ENCODE assay signal across 8 mouse cellular contexts in the genomic region with DNA sequence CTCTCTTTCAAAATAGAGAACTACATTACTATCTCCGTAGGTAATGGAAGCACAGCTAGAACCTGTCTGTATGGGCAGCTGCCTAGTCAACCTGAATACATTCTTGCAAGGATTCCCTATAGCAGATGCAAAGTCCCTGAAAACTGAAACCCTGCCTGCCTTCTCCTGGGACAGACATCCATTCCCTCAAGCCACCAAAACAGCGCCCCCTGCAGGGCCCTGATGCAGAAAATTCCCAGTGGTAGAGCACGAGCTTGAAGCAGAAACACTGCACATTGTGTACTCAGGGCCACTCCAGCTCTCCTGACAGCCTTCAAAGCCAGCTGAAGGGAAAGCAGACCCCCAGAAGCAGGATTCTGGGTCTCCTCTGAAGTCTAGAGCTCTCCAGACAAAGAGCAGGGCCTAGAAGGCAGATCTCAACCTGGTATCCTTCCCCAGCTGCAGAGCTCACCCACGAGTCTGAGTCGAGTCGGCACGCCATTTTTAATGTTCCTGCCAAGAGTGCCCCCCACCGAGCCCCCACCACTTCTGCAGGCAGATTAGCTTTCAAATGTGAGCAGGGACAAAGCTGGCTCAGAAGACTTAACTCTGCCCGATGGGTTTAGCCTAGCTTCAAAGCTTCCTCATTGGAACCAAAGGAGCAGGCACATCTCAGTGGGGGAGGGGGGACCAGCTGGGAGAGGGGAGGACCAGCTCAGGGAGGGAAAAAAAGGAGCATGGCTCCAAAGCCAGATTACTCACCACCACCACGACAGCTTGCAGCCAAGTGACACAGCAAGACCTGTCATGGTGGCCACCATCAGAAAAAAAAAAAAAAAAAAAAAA.
DNase-seq lines count a peak whose midpoint lies in the region; ATAC-seq and TF ChIP-seq lines count a peak whose summit lies in the region.

No protein-coding gene starts in this region.

- no peaks in the 10 kb centered on the region for H3K9me3 ChIP-seq in heart, postnatal 0 days (replicated peaks; ENCODE audit: control insufficient read depth, low read length)
- H3K9me3 ChIP-seq in heart, embryonic 11.5 days (replicated peaks; ENCODE audit: control insufficient read depth, low read length) = no peaks in the 10 kb centered on the region
- no peaks in the 10 kb centered on the region for H3K9me3 ChIP-seq in liver, postnatal 0 days (ENCODE audit: low read length)

- 35% methylated on average over 10 of the region's 10 CpGs for WGBS in heart, postnatal 0 days
- WGBS in heart, embryonic 11.5 days (ENCODE audit: insufficient replicate concordance) = 29% methylated on average over 10 of the region's 10 CpGs
- 53% methylated on average over 10 of the region's 10 CpGs for WGBS in liver, postnatal 0 days (ENCODE audit: insufficient replicate concordance)

- ATAC-seq in heart, postnatal 0 days (ENCODE audit: insufficient read depth, low read depth) = peak; percentile 40; the same call in 1 of the 2 replicates
- no peak for ATAC-seq in heart, embryonic 11.5 days (replicated peaks; ENCODE audit: insufficient number of reproducible peaks, low FRiP score, low TSS enrichment)
- ATAC-seq in liver, postnatal 0 days = no peak

- peak; percentile 60 for TF ChIP-seq CTCF in heart, postnatal 0 days (IDR thresholded peaks at IDR 0.05; ENCODE audit: low read depth)
- TF ChIP-seq CTCF in liver, postnatal 0 days (IDR thresholded peaks at IDR 0.05; ENCODE audit: low read depth) = peak; percentile 51

- no peak overlapping the region for H3K4me3 ChIP-seq in heart, postnatal 0 days (ENCODE audit: low read depth, low read length)
- H3K4me3 ChIP-seq in heart, embryonic 11.5 days (ENCODE audit: low read depth, low read length) = no peak overlapping the region
- H3K4me3 ChIP-seq in liver, postnatal 0 days (ENCODE audit: low read depth, low read length) = no peak overlapping the region

- peak overlapping the region; percentile 38; the same call in 1 of the 2 replicates for H3K27ac ChIP-seq in heart, postnatal 0 days (ENCODE audit: low read depth)
- H3K27ac ChIP-seq in heart, embryonic 11.5 days (ENCODE audit: low read depth, low read length) = no peak overlapping the region
- H3K27ac ChIP-seq in liver, postnatal 0 days (ENCODE audit: low read depth) = no peak overlapping the region

- TF ChIP-seq EP300 in heart, postnatal 0 days (IDR thresholded peaks at IDR 0.05; ENCODE audit: low read depth) = no peak
- TF ChIP-seq EP300 in liver, postnatal 0 days (IDR thresholded peaks at IDR 0.05; ENCODE audit: low read depth) = no peak

- no peak for DNase-seq in heart, postnatal 0 days (ENCODE audit: low spot score)
- peak; percentile 58 for DNase-seq in 3T3-L1 (ENCODE audit: low read depth, low spot score)
- DNase-seq in T-cell, adult 2 months (ENCODE audit: low spot score) = peak; percentile 45
- DNase-seq in embryo, embryonic 10.5 days (ENCODE audit: low spot score) = peak; percentile 71
- peak; percentile 46 for DNase-seq in liver, postnatal 0 days
- DNase-seq in thymus, postnatal 14 days = peak; percentile 50
- DNase-seq in spleen, postnatal 36 days (ENCODE audit: low spot score in 2 of 2) = no peak

- no peaks in the 10 kb centered on the region for H3K27me3 ChIP-seq in heart, postnatal 0 days (ENCODE audit: control insufficient read depth, insufficient read depth, low read length)
- H3K27me3 ChIP-seq in heart, embryonic 11.5 days (ENCODE audit: control insufficient read depth, insufficient read depth, low read length) = no peaks in the 10 kb centered on the region
- H3K27me3 ChIP-seq in liver, postnatal 0 days (ENCODE audit: insufficient read depth, low read length) = no peaks in the 10 kb centered on the region

- H3K36me3 ChIP-seq in heart, postnatal 0 days (replicated peaks; ENCODE audit: control insufficient read depth, insufficient read depth, low read length) = peaks cover 24% of the 10 kb centered on the region
- H3K36me3 ChIP-seq in heart, embryonic 11.5 days (ENCODE audit: control insufficient read depth, insufficient read depth, low read length) = no peaks in the 10 kb centered on the region
- no peaks in the 10 kb centered on the region for H3K36me3 ChIP-seq in liver, postnatal 0 days (replicated peaks; ENCODE audit: insufficient read depth, low read length)

- H3K4me2 ChIP-seq in heart, postnatal 0 days (ENCODE audit: low read depth, low read length) = no peak overlapping the region
- H3K4me2 ChIP-seq in heart, embryonic 11.5 days = no peak overlapping the region
- no peak overlapping the region for H3K4me2 ChIP-seq in liver, postnatal 0 days (ENCODE audit: low read depth, low read length)

- H3K9ac ChIP-seq in heart, postnatal 0 days (replicated peaks; ENCODE audit: low read depth, low read length) = peak overlapping the region; percentile 1; the same call in 1 of the 2 replicates
- H3K9ac ChIP-seq in heart, embryonic 11.5 days (ENCODE audit: low read depth, low read length) = no peak overlapping the region
- H3K9ac ChIP-seq in liver, postnatal 0 days (replicated peaks) = no peak overlapping the region

- H3K4me1 ChIP-seq in heart, postnatal 0 days (ENCODE audit: control insufficient read depth, insufficient read depth) = peaks cover 18% of the 10 kb centered on the region
- H3K4me1 ChIP-seq in heart, embryonic 11.5 days (ENCODE audit: control insufficient read depth, insufficient read depth, low read length) = peaks cover 32% of the 10 kb centered on the region
- no peaks in the 10 kb centered on the region for H3K4me1 ChIP-seq in liver, postnatal 0 days (ENCODE audit: insufficient read depth)

Comparison
In these comparisons a context has a peak if more than half of its experiments do, and no peak if none do; other contexts are left out.
1. DNase-seq: peak in 3T3-L1 (single experiment), T-cell, adult 2 months (single experiment), embryo, embryonic 10.5 days (single experiment), liver, postnatal 0 days (single experiment) and thymus, postnatal 14 days (single experiment); none in heart, postnatal 0 days (single experiment) and spleen, postnatal 36 days (0 of 2).